Mouse (Mus musculus) cortical plate, adult 2 months (tissue): ENCODE data around the gene Masp2.

Source experiments
- CTCF ChIP-seq: fragments of 200-500 bp; IDR thresholded peaks from 2 replicates; pipeline ENCODE4 v1.5.1; 2011; ENCODE audit warnings: mild to moderate bottlenecking, control low read depth, low read length; ENCODE audit not compliant: insufficient read depth; ENCODE audit errors: extremely low read depth
- POLR2A ChIP-seq: fragments of 200-500 bp; IDR thresholded peaks from 2 replicates; pipeline ENCODE4 v1.6.1; 2011; ENCODE audit warnings: mild to moderate bottlenecking, low read length, control low read depth; ENCODE audit not compliant: insufficient read depth; ENCODE audit errors: extremely low read depth

- TF ChIP-seq POLR2A (no peak), CTCF (no peak)
These were observed 12.8 kb upstream of the Masp2 start for GRCm38 (mm10) chr4:148589565-148589964.
